Mouse (Mus musculus) thymus, adult 2 months (tissue): ENCODE measurements around the gene Ano10. TPM values are rescaled to one million over a fixed set of nuclear protein-coding genes. Genes with fewer than 3 reads are reported as not detected.

ENCODE experiments used
- DNase-seq: peaks from one replicate; pipeline ENCODE4 v3.0.0; 2021
- H3K27ac ChIP-seq: fragments of 200-500 bp; 2 replicates; pipeline ENCODE4 v1.5.1; 2012; ENCODE audit warnings: low read length, control low read depth; ENCODE audit not compliant: control insufficient read depth, insufficient read depth
- H3K27me3 ChIP-seq: fragments of 200-500 bp; 2 replicates; pipeline ENCODE4 v1.6.1; 2012; ENCODE audit warnings: mild to moderate bottlenecking, low read length, moderate library complexity, mixed read lengths; ENCODE audit not compliant: control insufficient read depth, insufficient read depth
- H3K36me3 ChIP-seq: fragments of 200-500 bp; 2 replicates; pipeline ENCODE4 v1.6.1; 2012; ENCODE audit warnings: mild to moderate bottlenecking, low read length, moderate library complexity; ENCODE audit not compliant: control insufficient read depth, insufficient read depth
- H3K4me1 ChIP-seq: fragments of 200-500 bp; replicated peaks from 2 replicates; pipeline ENCODE4 v1.6.1; 2012; ENCODE audit warnings: low read length; ENCODE audit not compliant: control insufficient read depth, insufficient read depth
- H3K4me3 ChIP-seq: fragments of 200-500 bp; 2 replicates; pipeline ENCODE4 v1.5.1; 2012; ENCODE audit warnings: mild to moderate bottlenecking, low read length, control low read depth, moderate library complexity; ENCODE audit not compliant: control insufficient read depth, insufficient read depth
- CTCF ChIP-seq: fragments of 200-500 bp; IDR thresholded peaks from 2 replicates; pipeline ENCODE4 v1.5.1; 2012; ENCODE audit warnings: mild to moderate bottlenecking, control low read depth, low read length, moderate library complexity, borderline replicate concordance; ENCODE audit not compliant: control insufficient read depth, poor library complexity, insufficient read depth; ENCODE audit errors: extremely low read depth
- POLR2A ChIP-seq: fragments of 200-500 bp; IDR thresholded peaks from 2 replicates; pipeline ENCODE4 v1.6.1; 2012; ENCODE audit warnings: mild to moderate bottlenecking, low read length, control low read depth, moderate library complexity; ENCODE audit not compliant: control insufficient read depth, poor library complexity, insufficient read depth; ENCODE audit errors: extremely low read depth
- WGBS: fragments of 180-500 bp; shearing (Covaris S2); methylation state at CpG from one replicate; pipeline ENCODE4 v1.1.7; 2018; 5-methylcytosine and 5-hydroxymethylcytosine counted together
- polyA plus RNA-seq: library from polyadenylated mRNA; depleted of rRNA; stranded (reverse); fragments of >200 nt; gene quantifications from 2 replicates; pipeline ENCODE4 v1.2.3, GENCODE M21; 2012

Ano10 gene
- polyA plus RNA-seq, 1 experiment: 41.3 TPM

DNA sequence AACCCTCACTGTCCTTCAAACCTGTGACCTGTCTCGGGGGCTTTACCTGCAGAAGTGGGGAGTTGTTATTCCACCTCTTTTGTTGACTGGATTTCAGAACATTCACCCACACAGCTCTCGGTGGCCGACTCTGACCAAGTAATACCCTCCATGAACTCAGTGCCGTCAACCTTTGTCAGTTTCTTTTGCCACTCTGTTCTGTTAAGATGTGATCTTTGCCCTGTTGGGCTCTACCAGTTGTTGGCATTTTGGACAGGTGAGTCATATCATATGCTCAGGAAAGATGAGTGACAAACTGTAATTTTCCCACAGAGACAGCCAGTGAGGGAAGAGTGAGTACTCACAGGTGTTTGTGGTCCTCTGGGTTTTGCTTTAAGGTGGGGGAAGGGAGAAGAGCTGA is 129.7 kb downstream of the Ano10 start:
- Histone ChIP-seq H3K4me1 (0 out of 2 replicates have a peak, but pooled peaks cover 2% of the 10 kb centered on the region), H3K27ac (no peak overlapping the region), H3K4me3 (no peak overlapping the region), H3K36me3 (peaks cover 44% of the 10 kb centered on the region), H3K27me3 (no peaks in the 10 kb centered on the region)
- TF ChIP-seq POLR2A (no peak), CTCF (no peak)
- WGBS: 96% methylated on average over 4 of the region's 4 CpGs
- DNase-seq: no peak

DNA sequence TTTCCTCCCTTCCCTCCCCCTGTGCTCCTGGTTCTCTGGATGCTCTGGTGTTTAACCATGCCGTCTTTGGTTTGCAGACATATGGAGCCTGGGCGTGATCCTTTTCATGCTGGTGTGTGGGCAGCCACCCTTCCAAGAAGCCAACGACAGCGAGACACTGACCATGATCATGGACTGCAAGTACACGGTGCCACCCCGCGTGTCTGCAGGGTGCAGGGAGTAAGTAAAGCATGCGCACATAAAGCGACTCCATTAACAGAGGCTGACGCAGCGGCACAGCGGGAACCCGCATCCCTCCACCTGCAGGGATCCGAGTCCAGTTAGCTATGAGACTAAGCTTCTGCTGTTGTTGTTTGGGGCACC is 137.2 kb downstream of the Ano10 start:
- peaks cover 31% of the 10 kb centered on the region for H3K36me3 ChIP-seq
- WGBS: 98% methylated on average over 14 of the region's 14 CpGs
- no peak overlapping the region for H3K27ac ChIP-seq
- DNase-seq: no peak
- no peak for TF ChIP-seq POLR2A
- no peak for TF ChIP-seq CTCF
- H3K4me1 ChIP-seq: no peaks in the 10 kb centered on the region
- no peaks in the 10 kb centered on the region for H3K27me3 ChIP-seq
- no peak overlapping the region for H3K4me3 ChIP-seq

DNA sequence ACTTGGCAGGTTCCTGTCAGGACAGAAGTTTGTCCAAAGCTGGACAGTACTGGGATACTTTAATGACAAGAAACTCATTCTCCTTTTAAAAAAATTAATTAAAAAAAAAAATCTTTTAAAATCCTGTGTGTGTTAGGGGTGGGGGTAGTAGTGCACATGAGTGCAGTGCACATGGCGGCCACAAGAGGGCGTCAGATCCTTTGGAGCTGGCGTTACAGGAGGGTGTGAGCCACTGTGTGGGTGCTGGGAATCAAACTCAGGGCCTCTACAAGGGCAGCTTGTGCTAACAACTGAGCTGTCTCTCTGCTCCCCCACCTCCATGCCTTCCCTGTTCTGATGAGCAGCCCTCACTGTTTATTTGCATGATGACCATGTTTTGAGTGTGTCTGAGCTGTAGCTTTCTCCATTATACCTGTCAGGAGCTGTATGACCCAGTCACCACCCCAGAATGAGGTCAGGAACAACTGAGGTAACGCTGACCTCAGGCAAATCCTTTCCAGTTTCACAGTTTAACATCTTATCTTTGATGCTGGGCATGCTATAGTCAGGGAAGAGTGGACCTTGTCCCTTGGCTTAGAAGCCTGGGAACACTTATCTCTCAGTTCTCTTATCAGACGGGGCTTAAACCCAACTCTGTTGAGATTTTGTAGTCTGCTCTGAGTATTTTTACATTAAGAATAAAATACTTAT is 137.7 kb downstream of the Ano10 start:
- no peak for TF ChIP-seq POLR2A
- TF ChIP-seq CTCF: peak; percentile 70; the same call in 1 of the 2 replicates
- no peaks in the 10 kb centered on the region for H3K27me3 ChIP-seq
- DNase-seq: no peak
- H3K4me1 ChIP-seq: no peaks in the 10 kb centered on the region
- WGBS: 97% methylated on average over 5 of the region's 5 CpGs
- H3K4me3 ChIP-seq: no peak overlapping the region
- H3K27ac ChIP-seq: no peak overlapping the region
- peaks cover 31% of the 10 kb centered on the region for H3K36me3 ChIP-seq

DNA sequence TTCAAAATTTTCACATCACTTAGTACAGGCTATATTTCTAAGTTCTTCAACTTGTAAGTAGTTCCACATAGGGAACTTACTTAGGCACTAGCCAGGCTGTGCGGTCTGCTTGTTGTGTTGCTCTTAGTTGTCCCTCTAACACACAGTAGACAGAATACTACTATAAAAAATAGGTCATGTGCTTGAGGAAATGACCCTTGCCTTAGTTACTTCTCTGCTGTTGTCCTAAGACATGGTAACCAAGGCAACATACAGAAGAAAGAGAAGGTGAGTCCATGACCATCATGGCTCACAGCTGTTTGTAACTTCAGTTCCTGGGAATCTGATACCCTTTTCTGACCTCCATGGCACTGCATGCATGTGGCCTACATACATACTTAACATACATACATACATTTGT is 139.0 kb downstream of the Ano10 start:
- no peak for DNase-seq
- Histone ChIP-seq H3K36me3 (peaks cover 21% of the 10 kb centered on the region), H3K4me1 (peaks cover 4% of the 10 kb centered on the region), H3K27me3 (no peaks in the 10 kb centered on the region), H3K4me3 (no peak overlapping the region), H3K27ac (no peak overlapping the region)
- no peak for TF ChIP-seq CTCF
- no peak for TF ChIP-seq POLR2A
- WGBS: 95% methylated on average over 1 of the region's 1 CpGs

DNA sequence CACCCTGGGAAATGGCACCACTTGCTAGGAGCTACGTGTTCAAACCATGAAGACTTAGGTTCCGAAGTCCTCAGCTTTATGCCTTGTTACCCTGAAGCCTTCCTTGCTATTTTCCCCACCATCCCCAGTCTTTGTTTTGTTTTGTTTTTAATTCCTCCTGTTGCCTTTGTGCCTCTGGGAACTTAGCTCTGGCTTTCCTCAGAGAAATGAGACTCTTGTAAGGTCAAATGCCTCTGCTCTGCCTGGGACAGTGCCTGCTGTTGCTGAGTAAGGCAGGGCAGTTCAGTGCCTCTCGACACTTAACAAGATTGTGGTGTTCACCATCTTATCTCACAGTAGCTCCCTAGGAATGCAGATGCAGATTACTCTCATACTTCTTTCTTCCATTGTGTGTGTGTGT is 140.8 kb downstream of the Ano10 start:
- H3K27ac ChIP-seq: no peak overlapping the region
- TF ChIP-seq CTCF: no peak
- TF ChIP-seq POLR2A: no peak
- H3K27me3 ChIP-seq: no peaks in the 10 kb centered on the region
- 98% methylated on average over 3 of the region's 3 CpGs for WGBS
- H3K4me1 ChIP-seq: peaks cover 12% of the 10 kb centered on the region
- no peak overlapping the region for H3K4me3 ChIP-seq
- peaks cover 16% of the 10 kb centered on the region for H3K36me3 ChIP-seq
- DNase-seq: no peak

DNA sequence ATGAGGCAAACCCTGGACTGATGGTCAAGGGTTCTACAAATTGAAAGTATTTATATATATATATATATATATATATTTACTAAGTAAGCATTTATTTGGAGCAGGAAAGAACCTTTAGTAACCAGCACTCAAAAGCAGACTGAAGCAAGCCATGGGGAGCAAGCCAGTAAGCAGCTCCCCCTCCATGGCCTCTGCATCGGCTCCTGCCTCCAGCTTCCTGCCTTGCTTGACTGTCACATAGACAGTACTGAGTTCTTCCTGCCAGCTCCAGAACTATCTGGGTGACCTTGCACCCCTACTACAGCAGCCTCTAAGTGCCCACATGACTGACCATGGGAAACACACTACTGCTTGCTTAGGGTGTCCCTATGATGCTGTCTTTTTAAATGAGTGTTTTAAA is 141.7 kb downstream of the Ano10 start:
- WGBS: 88% methylated on average over 1 of the region's 1 CpGs
- Histone ChIP-seq H3K4me1 (peaks cover 12% of the 10 kb centered on the region), H3K36me3 (peaks cover 6% of the 10 kb centered on the region), H3K27me3 (no peaks in the 10 kb centered on the region), H3K27ac (no peak overlapping the region), H3K4me3 (no peak overlapping the region)
- DNase-seq: no peak
- TF ChIP-seq POLR2A (no peak), CTCF (no peak)

DNA sequence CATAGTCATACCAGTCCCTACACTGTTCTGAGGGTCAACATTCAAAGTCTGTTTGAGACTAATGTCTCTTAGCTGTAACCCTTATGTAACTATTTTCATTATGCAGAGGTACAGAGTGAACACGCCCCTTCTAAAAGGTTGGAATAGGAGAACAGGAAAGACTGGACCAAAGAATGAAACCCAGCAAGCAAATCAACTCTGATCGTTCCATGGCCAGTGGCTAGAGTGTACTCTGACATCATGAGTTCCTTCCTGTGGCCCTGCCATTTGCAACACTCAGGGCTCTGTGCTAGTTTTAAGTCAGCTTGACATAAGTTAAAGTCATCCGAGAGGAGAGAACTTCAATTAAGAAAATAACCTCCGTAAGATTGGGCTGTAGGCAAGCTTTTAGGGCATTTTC is 142.2 kb downstream of the Ano10 start:
- WGBS: 94% methylated on average over 4 of the region's 4 CpGs
- H3K4me1 ChIP-seq: peaks cover 12% of the 10 kb centered on the region
- TF ChIP-seq POLR2A (no peak), CTCF (no peak)
- H3K27ac ChIP-seq: no peak overlapping the region
- no peaks in the 10 kb centered on the region for H3K27me3 ChIP-seq
- H3K4me3 ChIP-seq: no peak overlapping the region
- DNase-seq: no peak
- peaks cover 2% of the 10 kb centered on the region for H3K36me3 ChIP-seq
